Mouse (Mus musculus) hindbrain, embryonic 14.5 days (tissue): ENCODE data around the gene Kif3a. TPM values are rescaled to one million over a fixed set of nuclear protein-coding genes. Genes with fewer than 3 reads are reported as not detected.

Experiments used
- ATAC-seq: fragments of 200-750 bp; cut with Nextera tagmentation; 2 replicates; pipeline ENCODE4 v1.8.0; 2017; ENCODE audit warnings: moderate number of reproducible peaks, mild to moderate bottlenecking, moderate TSS enrichment, moderate library complexity; ENCODE audit not compliant: low FRiP score
- DNase-seq: peaks from one replicate; pipeline ENCODE4 v3.0.0-alpha.2; 2015; ENCODE audit warnings: low spot score
- H3K27ac ChIP-seq: fragments of 300-500 bp; sonication (generic); 2 replicates; pipeline ENCODE4 v1.5.1; 2014; ENCODE audit warnings: mild to moderate bottlenecking, moderate library complexity
- H3K27me3 ChIP-seq: fragments of 300-500 bp; sonication (generic); 2 replicates; pipeline ENCODE4 v1.6.1; 2014; ENCODE audit warnings: mild to moderate bottlenecking, low read length, mixed read lengths; ENCODE audit not compliant: control insufficient read depth, insufficient read depth
- H3K36me3 ChIP-seq: fragments of 300-500 bp; sonication (generic); replicated peaks from 2 replicates; pipeline ENCODE4 v1.6.1; 2014; ENCODE audit not compliant: control insufficient read depth, insufficient read depth
- H3K4me1 ChIP-seq: fragments of 300-500 bp; sonication (generic); replicated peaks from 2 replicates; pipeline ENCODE4 v1.6.1; 2014; ENCODE audit warnings: antibody characterized with exemption, low read length, mixed read lengths; ENCODE audit not compliant: control insufficient read depth, insufficient read depth
- H3K4me2 ChIP-seq: fragments of 300-500 bp; sonication (generic); replicated peaks from 2 replicates; pipeline ENCODE4 v1.6.1; 2014; ENCODE audit warnings: mild to moderate bottlenecking, moderate library complexity
- H3K4me3 ChIP-seq: fragments of 300-500 bp; sonication (generic); replicated peaks from 2 replicates; pipeline ENCODE4 v1.5.1; 2014; ENCODE audit warnings: mild to moderate bottlenecking, low read length
- H3K9ac ChIP-seq: fragments of 300-500 bp; sonication (generic); 2 replicates; pipeline ENCODE4 v1.6.1; 2014
- H3K9me3 ChIP-seq: fragments of 300-500 bp; sonication (generic); 2 replicates; pipeline ENCODE4 v1.6.1; 2016; ENCODE audit warnings: low read length; ENCODE audit not compliant: control insufficient read depth
- WGBS: fragments of 180-500 bp; shearing (Covaris S2); extraction: QIAGEN DNeasy Blood & Tissue Kit; methylation state at CpG from one replicate; pipeline ENCODE4 v1.1.7; 2014; 5-methylcytosine and 5-hydroxymethylcytosine counted together
- polyA plus RNA-seq: library from polyadenylated mRNA; unstranded; fragments of >200 nt; fragmentation: Nextera tagmentation; extraction: Ambion mirVana; gene quantifications from 2 replicates; pipeline ENCODE4 v1.2.1, GENCODE M21; 2014

The Kif3a gene
- polyA plus RNA-seq, 1 experiment from 2014 or later: 278 TPM

DNA sequence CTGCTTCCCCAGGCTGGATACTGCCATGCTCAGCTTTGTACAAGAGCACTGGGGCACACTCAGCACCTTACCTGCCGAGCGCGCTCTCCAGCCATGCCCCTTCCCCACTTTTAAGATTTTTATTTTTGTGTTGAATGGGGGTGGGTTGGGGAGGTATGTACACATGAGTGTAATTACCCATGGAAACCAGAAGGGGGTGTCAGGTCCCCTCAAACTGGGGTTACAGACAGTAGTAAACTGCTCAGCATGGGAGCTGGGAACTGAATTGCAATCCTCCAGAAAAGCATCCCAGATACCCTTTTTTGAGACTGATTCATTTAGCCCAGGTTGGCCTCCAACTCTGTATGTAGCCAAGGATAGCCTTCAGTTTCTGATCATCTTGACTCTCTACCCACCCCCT lies 37.8 kb downstream of the Kif3a start:
- Histone ChIP-seq H3K4me2 (no peak overlapping the region), H3K4me1 (no peaks in the 10 kb centered on the region), H3K36me3 (peaks cover 36% of the 10 kb centered on the region), H3K4me3 (no peak overlapping the region), H3K27ac (no peak overlapping the region), H3K27me3 (no peaks in the 10 kb centered on the region), H3K9ac (no peak overlapping the region), H3K9me3 (no peaks in the 10 kb centered on the region)
- ATAC-seq (no peak), DNase-seq (no peak)
- 92% methylated on average over 3 of the region's 3 CpGs for WGBS

- Histone ChIP-seq H3K4me3 (no peak overlapping the region), H3K27ac (no peak overlapping the region), H3K9me3 (no peaks in the 10 kb centered on the region), H3K27me3 (no peaks in the 10 kb centered on the region), H3K36me3 (peaks cover 29% of the 10 kb centered on the region), H3K4me2 (no peak overlapping the region), H3K4me1 (no peaks in the 10 kb centered on the region), H3K9ac (no peak overlapping the region)
- DNase-seq (no peak), ATAC-seq (no peak)
- WGBS: 8% methylated on average over 12 of the region's 12 CpGs
Observed at GRCm38 (mm10) chr11:53605609-53606008, 38.4 kb downstream of the Kif3a start.

GRCm38 (mm10) chr11:53609231-53609630 lies 42.1 kb downstream of the Kif3a start:
- H3K4me2 ChIP-seq: no peak overlapping the region
- H3K9me3 ChIP-seq: no peaks in the 10 kb centered on the region
- 82% methylated on average over 6 of the region's 6 CpGs for WGBS
- no peaks in the 10 kb centered on the region for H3K4me1 ChIP-seq
- DNase-seq (no peak), ATAC-seq (no peak)
- no peaks in the 10 kb centered on the region for H3K36me3 ChIP-seq
- H3K9ac ChIP-seq: no peak overlapping the region
- H3K27ac ChIP-seq: no peak overlapping the region
- no peaks in the 10 kb centered on the region for H3K27me3 ChIP-seq
- no peak overlapping the region for H3K4me3 ChIP-seq

DNA sequence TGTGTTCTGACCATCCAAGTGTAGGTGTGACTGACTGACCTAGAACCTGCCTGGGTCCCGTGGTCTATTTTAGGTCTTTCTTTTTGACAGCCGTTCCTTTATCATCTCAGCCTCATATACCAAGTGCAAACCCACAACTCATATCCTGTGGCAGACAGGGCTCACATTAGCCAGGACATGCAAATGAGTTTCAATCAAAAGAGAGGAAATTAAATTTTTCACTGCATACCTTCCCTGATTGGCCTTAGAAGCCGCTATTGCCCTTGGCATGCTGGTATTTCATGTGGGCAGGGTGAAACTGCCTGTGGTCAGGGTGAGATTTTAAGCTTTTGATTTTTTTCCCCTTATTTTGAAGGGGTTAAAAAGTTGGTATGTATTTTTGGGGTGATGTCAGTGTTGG lies 42.5 kb downstream of the Kif3a start:
- no peak overlapping the region for H3K27ac ChIP-seq
- H3K9ac ChIP-seq: no peak overlapping the region
- no peaks in the 10 kb centered on the region for H3K36me3 ChIP-seq
- H3K4me1 ChIP-seq: no peaks in the 10 kb centered on the region
- DNase-seq: no peak
- ATAC-seq: no peak
- H3K9me3 ChIP-seq: no peaks in the 10 kb centered on the region
- H3K27me3 ChIP-seq: no peaks in the 10 kb centered on the region
- WGBS: 87% methylated on average over 3 of the region's 3 CpGs
- no peak overlapping the region for H3K4me2 ChIP-seq
- no peak overlapping the region for H3K4me3 ChIP-seq

DNA sequence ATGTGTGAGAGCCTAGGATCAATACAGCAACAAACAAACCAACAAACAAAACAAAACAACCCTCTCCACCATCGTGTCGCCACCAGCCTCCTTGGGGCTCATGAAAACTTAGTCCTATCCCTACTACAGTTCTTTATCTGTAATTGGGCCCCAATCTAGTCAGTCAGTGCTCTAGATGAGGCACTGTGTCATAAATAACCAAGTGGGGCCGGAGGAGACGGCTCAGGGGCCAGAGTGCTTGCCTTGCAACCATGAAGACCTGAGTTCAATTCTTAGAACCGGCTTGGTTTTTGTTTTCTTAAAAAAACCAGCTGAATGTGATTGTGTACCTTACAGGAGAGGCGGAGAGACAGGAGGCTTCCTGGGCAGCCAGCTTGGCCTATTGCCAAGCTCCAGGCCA lies 48.0 kb downstream of the Kif3a start:
- DNase-seq (no peak), ATAC-seq (no peak)
- Histone ChIP-seq H3K27ac (no peak overlapping the region), H3K36me3 (no peaks in the 10 kb centered on the region), H3K9ac (no peak overlapping the region), H3K4me3 (no peak overlapping the region), H3K9me3 (no peaks in the 10 kb centered on the region), H3K27me3 (no peaks in the 10 kb centered on the region), H3K4me1 (no peaks in the 10 kb centered on the region), H3K4me2 (no peak overlapping the region)
- WGBS: 70% methylated on average over 6 of the region's 6 CpGs

GRCm38 (mm10) chr11:53615575-53615974 lies 48.4 kb downstream of the Kif3a start:
- no peak for ATAC-seq
- H3K9ac ChIP-seq: no peak overlapping the region
- H3K9me3 ChIP-seq: no peaks in the 10 kb centered on the region
- no peak overlapping the region for H3K4me2 ChIP-seq
- H3K36me3 ChIP-seq: no peaks in the 10 kb centered on the region
- H3K4me3 ChIP-seq: no peak overlapping the region
- no peak overlapping the region for H3K27ac ChIP-seq
- H3K27me3 ChIP-seq: no peaks in the 10 kb centered on the region
- H3K4me1 ChIP-seq: no peaks in the 10 kb centered on the region
- WGBS: 95% methylated on average over 8 of the region's 8 CpGs
- no peak for DNase-seq

DNA sequence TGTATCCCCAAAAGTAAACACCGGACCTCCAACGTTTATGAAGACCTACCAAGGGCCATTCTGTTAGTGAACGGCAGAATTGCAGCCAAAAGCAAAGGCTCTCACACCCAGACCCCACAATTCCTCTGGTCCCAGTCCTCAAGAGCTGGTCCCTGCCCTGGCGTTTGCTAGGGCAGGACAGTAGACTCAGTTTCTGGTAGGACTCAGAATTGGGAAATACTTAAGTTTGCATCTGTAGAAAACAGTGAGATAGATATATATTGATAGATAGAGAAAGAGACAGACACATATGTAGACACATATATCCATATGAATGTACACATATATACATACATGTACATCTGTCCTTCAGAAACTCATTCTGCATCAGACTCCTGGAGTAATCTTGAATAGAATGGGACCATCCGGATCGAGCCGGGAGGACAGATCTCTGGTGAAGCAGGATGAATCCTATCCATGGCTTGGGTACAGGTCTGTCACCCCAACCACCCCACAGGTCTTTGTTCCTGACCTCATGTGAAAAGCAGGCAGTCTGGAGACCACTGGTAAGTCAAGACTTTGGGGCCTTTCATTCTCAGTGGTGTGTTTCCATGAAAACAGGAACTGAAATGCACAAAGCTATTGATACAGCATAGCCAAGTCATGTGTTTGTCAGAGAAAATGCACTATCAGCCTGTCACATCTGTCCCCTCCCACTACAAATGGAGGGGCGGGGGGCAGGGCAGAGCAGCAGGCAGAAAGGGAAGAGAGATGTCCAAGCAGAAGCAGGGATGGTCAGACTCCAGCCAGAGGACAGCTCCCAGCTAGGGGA lies 49.8 kb downstream of the Kif3a start:
- no peak overlapping the region for H3K4me2 ChIP-seq
- H3K27me3 ChIP-seq: no peaks in the 10 kb centered on the region
- no peak overlapping the region for H3K4me3 ChIP-seq
- no peaks in the 10 kb centered on the region for H3K9me3 ChIP-seq
- H3K4me1 ChIP-seq: no peaks in the 10 kb centered on the region
- WGBS: 84% methylated on average over 8 of the region's 8 CpGs
- no peaks in the 10 kb centered on the region for H3K36me3 ChIP-seq
- H3K27ac ChIP-seq: no peak overlapping the region
- ATAC-seq (no peak), DNase-seq (no peak)
- no peak overlapping the region for H3K9ac ChIP-seq

DNA sequence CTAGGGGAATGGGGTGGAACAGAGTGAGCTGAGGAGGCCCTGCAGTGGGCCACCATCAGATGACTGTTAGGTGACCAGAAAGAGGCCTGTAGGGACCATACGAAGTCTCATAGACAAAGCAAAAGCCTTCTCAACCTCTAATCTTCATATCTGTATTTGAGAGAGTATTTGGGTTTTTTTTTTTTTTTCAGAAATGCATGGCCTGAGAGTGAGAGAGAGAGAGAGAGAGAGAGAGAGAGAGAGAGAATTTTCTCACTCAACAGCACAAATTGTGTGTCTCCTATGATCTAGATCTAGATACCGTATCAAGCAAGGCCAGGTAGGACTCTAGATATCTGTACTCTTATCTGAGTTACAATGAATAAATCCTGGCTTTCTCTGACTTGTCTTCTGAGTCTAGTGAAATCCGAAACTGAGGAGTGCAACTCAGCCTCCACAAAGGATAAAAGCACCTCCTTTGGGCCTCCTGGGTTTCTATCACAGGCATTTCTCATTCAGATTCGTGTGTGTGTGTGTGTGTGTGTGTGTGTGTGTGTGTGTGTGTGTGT lies 50.5 kb downstream of the Kif3a start:
- no peak overlapping the region for H3K27ac ChIP-seq
- H3K4me3 ChIP-seq: no peak overlapping the region
- no peak overlapping the region for H3K4me2 ChIP-seq
- H3K9me3 ChIP-seq: no peaks in the 10 kb centered on the region
- H3K9ac ChIP-seq: no peak overlapping the region
- WGBS: 68% methylated on average over 4 of the region's 4 CpGs
- H3K36me3 ChIP-seq: no peaks in the 10 kb centered on the region
- H3K4me1 ChIP-seq: no peaks in the 10 kb centered on the region
- no peak for DNase-seq
- H3K27me3 ChIP-seq: no peaks in the 10 kb centered on the region
- ATAC-seq: no peak

DNA sequence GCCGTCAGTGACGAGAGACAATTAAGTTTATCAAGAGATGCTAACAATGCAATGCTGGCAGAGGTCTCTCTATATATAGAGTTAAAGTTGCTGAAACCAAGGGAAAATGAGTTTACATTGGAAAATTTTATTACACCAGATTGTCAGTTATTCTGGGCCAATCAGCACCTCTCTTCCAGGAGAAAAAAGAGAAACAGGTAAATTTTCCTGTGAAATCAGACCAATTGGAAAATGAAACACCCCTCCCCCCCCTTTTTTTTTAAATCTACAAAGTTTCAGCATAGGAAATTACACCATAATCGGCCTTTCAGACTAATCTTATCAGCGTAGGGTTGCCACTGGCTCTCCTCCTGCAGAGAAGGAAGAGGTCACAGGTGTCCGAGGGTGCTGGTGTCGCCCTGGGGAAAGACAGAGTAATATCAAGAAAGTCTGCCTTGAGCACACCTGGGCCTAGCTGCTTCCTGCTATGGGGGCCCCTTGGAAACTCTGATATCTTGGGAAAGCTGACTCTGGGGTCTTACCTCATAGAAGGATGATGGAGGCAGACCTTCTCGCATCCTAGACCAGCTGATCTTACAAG lies 51.5 kb downstream of the Kif3a start, which contains the start of gene Il4:
Gene Il4 (minus strand): TSS at position 51 of the 580 bp plus-strand sequence.
- H3K27me3 ChIP-seq: no peaks in the 10 kb centered on the region
- DNase-seq (no peak), ATAC-seq (no peak)
- no peaks in the 10 kb centered on the region for H3K4me1 ChIP-seq
- no peak within 1 kb of the TSS for H3K9ac ChIP-seq
- H3K27ac ChIP-seq: no peak within 1 kb of the TSS
- H3K4me2 ChIP-seq: no peak within 1 kb of the TSS
- 88% methylated on average over 7 of the region's 7 CpGs for WGBS
- H3K4me3 ChIP-seq: no peak within 1 kb of the TSS
- H3K36me3 ChIP-seq: no peaks in the 10 kb centered on the region
- H3K9me3 ChIP-seq: no peaks in the 10 kb centered on the region
